Mouse (Mus musculus) kidney, adult 2 months (tissue): ENCODE results near the gene Bcdin3d.

Experiments
- CTCF ChIP-seq: fragments of 200-500 bp; conservative IDR thresholded peaks from 2 replicates; pipeline ENCODE4 v1.5.1; 2011; ENCODE audit warnings: low read depth, mild to moderate bottlenecking, control low read depth, low read length, moderate library complexity, mixed read lengths; ENCODE audit not compliant: insufficient read depth, insufficient read length
- POLR2A ChIP-seq: fragments of 200-500 bp; IDR thresholded peaks from one replicate; pipeline ENCODE4 v1.6.1; 2011; ENCODE audit warnings: low read depth, low read length, control low read depth

DNA sequence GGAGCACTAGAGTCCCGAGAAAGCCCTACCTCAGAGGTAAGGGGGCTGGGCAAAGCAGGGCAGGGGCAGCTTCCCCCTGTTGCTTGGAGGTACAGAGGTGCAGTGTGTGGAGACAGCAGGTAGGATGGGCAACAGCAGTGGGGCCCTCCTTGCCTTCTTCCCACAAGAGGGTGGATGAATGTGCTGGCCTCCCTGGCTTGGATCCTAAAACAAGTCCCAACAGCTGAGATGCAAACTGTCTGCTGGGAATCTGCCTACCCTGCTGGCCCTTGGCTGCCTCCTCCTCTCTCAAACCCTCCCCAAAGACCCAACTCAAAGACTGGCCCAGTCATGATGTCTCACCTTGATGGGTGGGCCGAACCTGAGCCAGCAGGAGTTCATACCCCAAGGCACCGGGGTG lies 19.1 kb downstream of the Bcdin3d start:
- TF ChIP-seq POLR2A (no peak), CTCF (no peak)
